Mouse (Mus musculus) bone marrow macrophage, adult 2 months (primary cell): ENCODE measurements around the gene Ano7.

Experiments
- CTCF ChIP-seq: IDR thresholded peaks from 2 replicates; pipeline ENCODE4 v1.5.1; 2012; ENCODE audit warnings: low read depth, mild to moderate bottlenecking, low read length, moderate library complexity
- POLR2A ChIP-seq: IDR thresholded peaks from 2 replicates; pipeline ENCODE4 v1.6.1; 2012; ENCODE audit warnings: mild to moderate bottlenecking, low read depth, low read length, borderline replicate concordance

DNA sequence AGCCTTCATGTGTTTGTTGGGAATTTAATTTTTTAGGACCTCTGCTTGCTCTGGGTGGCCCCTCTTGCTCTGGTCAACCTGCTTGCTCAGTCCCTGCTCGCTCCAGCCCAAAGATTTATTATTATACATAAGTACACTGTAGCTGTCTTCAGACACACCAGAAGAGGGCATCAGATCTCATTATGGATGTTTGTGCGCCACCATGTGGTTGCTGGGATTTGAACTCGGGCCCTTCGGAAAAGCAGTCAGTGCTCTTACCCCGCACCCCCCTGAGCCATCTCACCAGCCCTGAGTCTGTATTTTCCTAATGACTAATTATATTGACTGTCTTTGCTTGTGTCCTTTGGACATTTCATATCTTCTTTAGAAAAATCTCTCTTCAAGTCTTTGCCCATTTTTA is 5.4 kb downstream of the Ano7 start:
- TF ChIP-seq CTCF, result no peak
- no peak for TF ChIP-seq POLR2A
